Mouse (Mus musculus): ENCODE measurements around the gene Spag6. TPM values are rescaled to one million over a fixed set of nuclear protein-coding genes. Genes with fewer than 3 reads are reported as not detected.

The Spag6 gene
- total RNA-seq, 2 experiments from 2014 or later, result 0.91 to 1.6 TPM

- no peak for DNase-seq (ENCODE audit: low spot score in 2 of 2)
Measured at GRCm38 (mm10) chr2:18687671-18688170, 6.1 kb upstream of the Spag6 start.

- no peak for DNase-seq (ENCODE audit: low spot score in 2 of 2)
Measured at GRCm38 (mm10) chr2:18688286-18688685, 5.5 kb upstream of the Spag6 start.

- peak; percentile 66 to 72 for DNase-seq (ENCODE audit: low spot score in 2 of 2)
Measured at GRCm38 (mm10) chr2:18688708-18689063, 5.1 kb upstream of the Spag6 start.

- peak in 1 of 2 experiments; percentile 48 for DNase-seq (ENCODE audit: low spot score in 2 of 2)
Measured at GRCm38 (mm10) chr2:18689064-18689921, 4.5 kb upstream of the Spag6 start.

- DNase-seq (ENCODE audit: low spot score in 2 of 2), result peak; percentile 53 to 64
Measured at GRCm38 (mm10) chr2:18690055-18690691, 3.7 kb upstream of the Spag6 start.

- DNase-seq (ENCODE audit: low spot score in 2 of 2), result no peak
Measured at GRCm38 (mm10) chr2:18690756-18691155, 3.1 kb upstream of the Spag6 start.

GRCm38 (mm10) chr2:18692031-18692430, 1.8 kb upstream of the Spag6 start:
- DNase-seq (ENCODE audit: low spot score in 2 of 2), result no peak

- no peak for DNase-seq (ENCODE audit: low spot score in 2 of 2)
Measured at GRCm38 (mm10) chr2:18692548-18692947, 1.3 kb upstream of the Spag6 start.

- no peak for DNase-seq (ENCODE audit: low spot score in 2 of 2)
Measured at GRCm38 (mm10) chr2:18693491-18693870, 351 bp upstream of the Spag6 start.

GRCm38 (mm10) chr2:18694611-18694950, 749 bp downstream of the Spag6 start:
- DNase-seq (ENCODE audit: low spot score in 2 of 2), result no peak

- DNase-seq (ENCODE audit: low spot score in 2 of 2), result no peak
Measured at GRCm38 (mm10) chr2:18695163-18695562, 1.3 kb downstream of the Spag6 start.

- no peak for DNase-seq (ENCODE audit: low spot score in 2 of 2)
Measured at GRCm38 (mm10) chr2:18695629-18696150, 1.9 kb downstream of the Spag6 start.

- no peak for DNase-seq (ENCODE audit: low spot score in 2 of 2)
Measured at GRCm38 (mm10) chr2:18697591-18698244, 3.9 kb downstream of the Spag6 start.

GRCm38 (mm10) chr2:18698663-18699385, 5.0 kb downstream of the Spag6 start:
- peak in 1 of 2 experiments; percentile 25 for DNase-seq (ENCODE audit: low spot score in 2 of 2)

GRCm38 (mm10) chr2:18699401-18699990, 5.7 kb downstream of the Spag6 start:
- DNase-seq (ENCODE audit: low spot score in 2 of 2), result no peak

GRCm38 (mm10) chr2:18710356-18710755, 16.5 kb downstream of the Spag6 start:
- no peak for DNase-seq (ENCODE audit: low spot score in 2 of 2)

GRCm38 (mm10) chr2:18713071-18713470, 19.2 kb downstream of the Spag6 start:
- DNase-seq (ENCODE audit: low spot score in 2 of 2), result no peak

GRCm38 (mm10) chr2:18714337-18714736, 20.5 kb downstream of the Spag6 start:
- DNase-seq (ENCODE audit: low spot score in 2 of 2), result no peak

GRCm38 (mm10) chr2:18718521-18718920, 24.7 kb downstream of the Spag6 start:
- DNase-seq (ENCODE audit: low spot score in 2 of 2), result no peak

- DNase-seq (ENCODE audit: low spot score in 2 of 2), result no peak
Measured at GRCm38 (mm10) chr2:18722208-18722830, 28.5 kb downstream of the Spag6 start.
